Mouse (Mus musculus): Measurements from ENCODE around the gene Prdm1.

DNA sequence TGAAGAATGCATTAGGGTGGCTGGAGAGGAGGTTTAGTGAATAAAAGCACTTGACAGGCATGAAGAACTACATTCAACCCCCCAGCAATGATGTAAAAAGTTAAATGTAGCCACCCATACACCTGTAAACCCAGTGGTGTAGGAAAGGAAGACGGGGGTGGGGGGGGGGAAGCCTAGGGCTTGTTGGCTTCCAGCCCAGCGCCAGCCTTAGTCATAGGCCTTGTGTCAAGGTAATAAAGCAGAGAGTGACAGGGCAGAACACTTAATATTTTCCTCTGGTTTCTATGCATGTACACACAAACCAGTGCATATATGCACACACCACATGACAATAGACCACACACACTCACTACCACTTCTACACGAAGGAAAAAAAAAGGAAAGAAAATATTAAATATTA lies 37.7 kb upstream of the Prdm1 start:
- no peak for TF ChIP-seq ZC3H11A (IDR thresholded peaks at IDR 0.05; ENCODE audit: low read depth, low read length)
- no peak for TF ChIP-seq ZKSCAN1 (IDR thresholded peaks at IDR 0.05; ENCODE audit: borderline replicate concordance, low read depth, low read length)
- no peak for TF ChIP-seq POLR2A (IDR thresholded peaks at IDR 0.05; ENCODE audit: low read depth, low read length)
- TF ChIP-seq CTCF (conservative IDR thresholded peaks at IDR 0.05 in 1 of 2, IDR thresholded peaks at IDR 0.05 in 1 of 2; ENCODE audit: low read depth in 2 of 2, low read length in 2 of 2), result no peak
- TF ChIP-seq EP300 (IDR thresholded peaks at IDR 0.05; ENCODE audit: low read length), result no peak
- no peak for TF ChIP-seq NELFE (IDR thresholded peaks at IDR 0.05; ENCODE audit: low read depth, low read length)
- TF ChIP-seq JUND (conservative IDR thresholded peaks at IDR 0.05; ENCODE audit: low read depth, low read length), result no peak
